Mouse (Mus musculus): Measurements from ENCODE around the gene Gcgr. TPM values are rescaled to one million over a fixed set of nuclear protein-coding genes. Genes with fewer than 3 reads are reported as not detected.
A peak's percentile ranks its signal among the peaks of the same experiment; 100 is the strongest.

Gene Gcgr
- total and polyA plus RNA-seq, 2 experiments from 2014 or later = 0.17 to 0.60 TPM

DNA sequence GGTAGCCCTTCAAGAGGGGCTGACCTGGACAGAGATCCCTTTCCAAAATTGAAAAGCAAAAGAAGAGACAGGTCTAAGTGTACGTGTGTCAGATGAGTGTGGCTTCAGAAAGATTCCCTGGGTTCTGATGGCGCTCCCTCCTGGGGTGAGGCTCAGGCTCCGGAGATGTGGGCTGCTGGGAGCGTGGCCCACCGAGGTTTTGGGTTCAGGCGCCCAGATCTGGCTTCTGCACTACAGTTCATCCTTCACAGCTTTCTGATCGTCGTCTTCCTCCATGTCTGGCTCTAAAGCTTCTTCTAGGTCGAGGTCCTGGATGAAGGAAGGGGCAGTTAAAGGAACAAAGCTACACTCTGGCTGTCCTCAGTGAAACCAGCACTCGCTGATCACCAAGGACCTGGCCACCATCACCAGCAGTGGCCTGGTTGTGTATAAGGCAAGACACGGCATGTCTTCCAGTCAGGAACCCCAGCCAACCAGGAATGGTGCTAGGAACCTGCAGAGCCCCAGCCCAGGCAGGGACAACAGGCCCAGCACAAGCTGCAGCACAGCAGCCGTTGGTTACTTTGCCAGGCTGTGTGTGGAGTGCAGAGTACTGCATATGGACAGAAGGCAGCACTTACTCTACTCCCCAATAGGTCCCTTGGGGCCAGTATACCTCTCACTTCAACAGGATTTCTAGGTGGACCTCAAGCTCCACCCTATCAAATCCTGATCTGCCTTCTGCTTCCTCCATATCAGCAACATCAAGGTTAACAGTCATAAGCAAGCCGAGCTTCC lies 30.6 kb downstream of the Gcgr start:
- no peaks in the 10 kb centered on the region for H3K9me3 ChIP-seq (ENCODE audit: low read length)
- 95% methylated on average over 13 of the region's 13 CpGs for WGBS
- no peak overlapping the region for H3K27ac ChIP-seq (ENCODE audit: low read depth, low read length)
- no peak overlapping the region for H3K4me2 ChIP-seq (ENCODE audit: low read depth, low read length, poor library complexity, severe bottlenecking)
- TF ChIP-seq CTCF (IDR thresholded peaks at IDR 0.05) = no peak
- ATAC-seq (ENCODE audit: low FRiP score) = no peak
- no peaks in the 10 kb centered on the region for H3K27me3 ChIP-seq (ENCODE audit: insufficient read depth, low read length)
- no peak overlapping the region for H3K4me3 ChIP-seq (ENCODE audit: low read depth, low read length)
- H3K9ac ChIP-seq (replicated peaks; ENCODE audit: low read length, poor library complexity, severe bottlenecking) = no peak overlapping the region
- DNase-seq (ENCODE audit: low spot score) = no peak
- peaks cover 65% of the 10 kb centered on the region for H3K36me3 ChIP-seq (ENCODE audit: insufficient read depth, low read length)
- H3K4me1 ChIP-seq (ENCODE audit: insufficient read depth, low read length) = no peaks in the 10 kb centered on the region

DNA sequence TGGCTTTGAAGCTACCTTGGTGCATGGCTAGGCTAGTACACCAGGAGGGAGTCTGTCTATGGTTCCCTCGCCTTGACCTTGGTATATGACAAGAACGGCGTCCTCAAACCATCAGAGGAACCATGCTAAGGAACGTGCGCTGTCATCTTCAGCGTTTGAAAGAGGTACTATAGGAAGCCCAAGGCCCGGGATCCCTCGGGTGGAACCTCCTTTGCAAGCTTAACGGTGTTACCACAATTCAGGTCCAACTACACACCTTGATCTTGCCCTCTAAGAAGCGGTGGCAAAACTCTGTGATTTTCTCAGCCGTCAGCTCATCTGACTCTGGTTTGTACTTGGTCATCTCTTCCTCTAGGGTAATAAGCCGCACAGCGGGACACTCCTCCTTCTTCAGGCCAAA lies 32.5 kb downstream of the Gcgr start:
- peaks cover 81% of the 10 kb centered on the region for H3K36me3 ChIP-seq (ENCODE audit: insufficient read depth, low read length)
- H3K4me2 ChIP-seq (ENCODE audit: low read depth, low read length, poor library complexity, severe bottlenecking) = no peak overlapping the region
- DNase-seq (ENCODE audit: low spot score) (no peak), ATAC-seq (ENCODE audit: low FRiP score) (no peak)
- H3K4me3 ChIP-seq (ENCODE audit: low read depth, low read length) = no peak overlapping the region
- no peak overlapping the region for H3K27ac ChIP-seq (ENCODE audit: low read depth, low read length)
- H3K9ac ChIP-seq (replicated peaks; ENCODE audit: low read length, poor library complexity, severe bottlenecking) = no peak overlapping the region
- 96% methylated on average over 13 of the region's 13 CpGs for WGBS
- H3K9me3 ChIP-seq (ENCODE audit: low read length) = no peaks in the 10 kb centered on the region
- no peaks in the 10 kb centered on the region for H3K27me3 ChIP-seq (ENCODE audit: insufficient read depth, low read length)
- no peaks in the 10 kb centered on the region for H3K4me1 ChIP-seq (ENCODE audit: insufficient read depth, low read length)
- no peak for TF ChIP-seq CTCF (IDR thresholded peaks at IDR 0.05)

DNA sequence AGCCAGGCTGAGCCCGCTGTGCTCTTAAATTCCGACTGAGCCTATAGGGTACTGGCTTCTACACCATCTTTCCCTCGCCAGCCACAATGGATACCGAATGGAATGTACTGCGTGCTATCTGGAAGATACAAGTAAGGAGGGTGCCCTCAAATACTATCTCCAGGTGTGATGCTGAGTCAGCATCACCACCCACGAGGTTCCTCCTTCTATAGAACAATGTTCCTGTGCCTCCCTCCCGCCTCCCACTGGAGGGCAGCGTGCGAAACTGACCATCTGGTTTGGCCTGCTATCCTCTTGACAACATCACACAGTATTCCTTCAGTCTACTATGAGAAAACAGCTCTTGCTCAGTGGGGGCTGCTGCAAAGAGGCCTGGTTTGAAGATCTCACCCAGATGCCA lies 34.6 kb downstream of the Gcgr start:
- Histone ChIP-seq H3K4me2 (ENCODE audit: low read depth, low read length, poor library complexity, severe bottlenecking) (no peak overlapping the region), H3K9me3 (ENCODE audit: low read length) (no peaks in the 10 kb centered on the region), H3K4me3 (ENCODE audit: low read depth, low read length) (no peak overlapping the region), H3K27ac (ENCODE audit: low read depth, low read length) (no peak overlapping the region), H3K27me3 (ENCODE audit: insufficient read depth, low read length) (no peaks in the 10 kb centered on the region), H3K4me1 (ENCODE audit: insufficient read depth, low read length) (no peaks in the 10 kb centered on the region), H3K9ac (replicated peaks; ENCODE audit: low read length, poor library complexity, severe bottlenecking) (no peak overlapping the region), H3K36me3 (ENCODE audit: insufficient read depth, low read length) (peaks cover 79% of the 10 kb centered on the region)
- ATAC-seq (ENCODE audit: low FRiP score) = no peak
- TF ChIP-seq CTCF (IDR thresholded peaks at IDR 0.05) = no peak
- WGBS = 86% methylated on average over 9 of the region's 9 CpGs
- DNase-seq (ENCODE audit: low spot score) = no peak

GRCm38 (mm10) chr11:120568324-120568723 lies 37.8 kb downstream of the Gcgr start:
- no peaks in the 10 kb centered on the region for H3K27me3 ChIP-seq (ENCODE audit: insufficient read depth, low read length)
- no peaks in the 10 kb centered on the region for H3K9me3 ChIP-seq (ENCODE audit: low read length)
- no peak for TF ChIP-seq CTCF (IDR thresholded peaks at IDR 0.05)
- no peak for ATAC-seq (ENCODE audit: low FRiP score)
- H3K4me3 ChIP-seq (ENCODE audit: low read depth, low read length) = no peak overlapping the region
- DNase-seq (ENCODE audit: low spot score) = no peak
- no peak overlapping the region for H3K27ac ChIP-seq (ENCODE audit: low read depth, low read length)
- 94% methylated on average over 6 of the region's 6 CpGs for WGBS
- H3K9ac ChIP-seq (replicated peaks; ENCODE audit: low read length, poor library complexity, severe bottlenecking) = no peak overlapping the region
- peaks cover 56% of the 10 kb centered on the region for H3K36me3 ChIP-seq (ENCODE audit: insufficient read depth, low read length)
- H3K4me2 ChIP-seq (ENCODE audit: low read depth, low read length, poor library complexity, severe bottlenecking) = no peak overlapping the region
- H3K4me1 ChIP-seq (ENCODE audit: insufficient read depth, low read length) = peaks cover 6% of the 10 kb centered on the region

DNA sequence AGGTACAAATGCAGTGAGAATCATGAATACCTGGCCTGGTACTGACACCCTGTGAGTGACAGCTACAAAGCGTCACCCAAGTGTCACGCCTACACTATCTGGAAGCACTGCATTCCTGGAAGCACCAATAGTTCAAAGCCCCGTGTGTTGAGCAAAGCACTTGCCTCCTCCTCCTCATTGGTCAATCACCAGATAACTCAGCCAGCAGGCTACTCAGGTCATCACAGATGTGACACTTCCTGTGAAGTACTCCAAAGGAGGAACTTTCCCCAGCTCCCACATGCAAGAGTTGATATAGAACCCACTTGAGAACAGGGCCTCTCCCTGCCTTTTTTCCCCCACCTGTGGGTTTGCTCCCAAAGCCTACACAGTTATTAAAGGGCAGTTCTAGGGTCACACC lies 40.6 kb downstream of the Gcgr start:
- DNase-seq (ENCODE audit: low spot score) (no peak), ATAC-seq (ENCODE audit: low FRiP score) (no peak)
- Histone ChIP-seq H3K9me3 (ENCODE audit: low read length) (no peaks in the 10 kb centered on the region), H3K9ac (replicated peaks; ENCODE audit: low read length, poor library complexity, severe bottlenecking) (no peak overlapping the region), H3K27ac (ENCODE audit: low read depth, low read length) (no peak overlapping the region), H3K4me1 (ENCODE audit: insufficient read depth, low read length) (peaks cover 6% of the 10 kb centered on the region), H3K27me3 (ENCODE audit: insufficient read depth, low read length) (no peaks in the 10 kb centered on the region), H3K4me2 (ENCODE audit: low read depth, low read length, poor library complexity, severe bottlenecking) (0 out of 2 replicates have a peak overlapping the region, but pooled peaks have one; percentile 62), H3K4me3 (ENCODE audit: low read depth, low read length) (peak overlapping the region; percentile 96; the same call in 1 of the 2 replicates), H3K36me3 (ENCODE audit: insufficient read depth, low read length) (peaks cover 32% of the 10 kb centered on the region)
- WGBS = 84% methylated on average over 3 of the region's 3 CpGs
- TF ChIP-seq CTCF (IDR thresholded peaks at IDR 0.05) = no peak

- 13% methylated on average over 11 of the region's 11 CpGs for WGBS
- Histone ChIP-seq H3K9me3 (ENCODE audit: low read length) (no peaks in the 10 kb centered on the region), H3K9ac (replicated peaks; ENCODE audit: low read length, poor library complexity, severe bottlenecking) (peak overlapping the region; percentile 86), H3K4me1 (ENCODE audit: insufficient read depth, low read length) (peaks cover 6% of the 10 kb centered on the region), H3K36me3 (ENCODE audit: insufficient read depth, low read length) (peaks cover 28% of the 10 kb centered on the region), H3K4me3 (ENCODE audit: low read depth, low read length) (peak overlapping the region; percentile 96), H3K27ac (ENCODE audit: low read depth, low read length) (peak overlapping the region; percentile 77; the same call in 1 of the 2 replicates), H3K4me2 (ENCODE audit: low read depth, low read length, poor library complexity, severe bottlenecking) (peak overlapping the region; percentile 62), H3K27me3 (ENCODE audit: insufficient read depth, low read length) (no peaks in the 10 kb centered on the region)
- DNase-seq (ENCODE audit: low spot score) (no peak), ATAC-seq (ENCODE audit: low FRiP score) (no peak)
- TF ChIP-seq CTCF (IDR thresholded peaks at IDR 0.05) = no peak
Observed at GRCm38 (mm10) chr11:120571754-120572416, 41.4 kb downstream of the Gcgr start.
